Mouse (Mus musculus): ENCODE results near the gene Nfat5. TPM values are rescaled to one million over a fixed set of nuclear protein-coding genes. Genes with fewer than 3 reads are reported as not detected.

Gene Nfat5
- total and polyA plus RNA-seq, 2 experiments from 2014 or later, result 6.4 to 29.6 TPM

- TF ChIP-seq CTCF (IDR thresholded peaks at IDR 0.05; ENCODE audit: low read depth) (no peak), EP300 (IDR thresholded peaks at IDR 0.05; ENCODE audit: low read depth) (no peak)
- Histone ChIP-seq H3K9ac (replicated peaks; ENCODE audit: low read depth, low read length) (peak overlapping the region; percentile 76), H3K4me3 (ENCODE audit: low read depth, low read length) (peak overlapping the region; percentile 83), H3K27me3 (ENCODE audit: control insufficient read depth, insufficient read depth, low read length) (no peaks in the 10 kb centered on the region), H3K4me2 (ENCODE audit: low read depth, low read length) (peak overlapping the region; percentile 65), H3K9me3 (replicated peaks; ENCODE audit: control insufficient read depth, low read length) (no peaks in the 10 kb centered on the region), H3K36me3 (replicated peaks; ENCODE audit: control insufficient read depth, insufficient read depth, low read length) (peaks cover 3% of the 10 kb centered on the region; the same call in 1 of the 2 replicates), H3K4me1 (ENCODE audit: control insufficient read depth, insufficient read depth) (no peaks in the 10 kb centered on the region; the same call in 1 of the 2 replicates), H3K27ac (ENCODE audit: low read depth) (peak overlapping the region; percentile 96)
- ATAC-seq (ENCODE audit: insufficient read depth, low read depth) (0 out of 2 replicates have a peak, but pooled peaks have one; percentile 11), DNase-seq (ENCODE audit: low spot score) (no peak)
- 59% methylated on average over 18 of the region's 18 CpGs for WGBS
These were observed 947 bp upstream of the Nfat5 start for GRCm38 (mm10) chr8:107292119-107292927.

DNA sequence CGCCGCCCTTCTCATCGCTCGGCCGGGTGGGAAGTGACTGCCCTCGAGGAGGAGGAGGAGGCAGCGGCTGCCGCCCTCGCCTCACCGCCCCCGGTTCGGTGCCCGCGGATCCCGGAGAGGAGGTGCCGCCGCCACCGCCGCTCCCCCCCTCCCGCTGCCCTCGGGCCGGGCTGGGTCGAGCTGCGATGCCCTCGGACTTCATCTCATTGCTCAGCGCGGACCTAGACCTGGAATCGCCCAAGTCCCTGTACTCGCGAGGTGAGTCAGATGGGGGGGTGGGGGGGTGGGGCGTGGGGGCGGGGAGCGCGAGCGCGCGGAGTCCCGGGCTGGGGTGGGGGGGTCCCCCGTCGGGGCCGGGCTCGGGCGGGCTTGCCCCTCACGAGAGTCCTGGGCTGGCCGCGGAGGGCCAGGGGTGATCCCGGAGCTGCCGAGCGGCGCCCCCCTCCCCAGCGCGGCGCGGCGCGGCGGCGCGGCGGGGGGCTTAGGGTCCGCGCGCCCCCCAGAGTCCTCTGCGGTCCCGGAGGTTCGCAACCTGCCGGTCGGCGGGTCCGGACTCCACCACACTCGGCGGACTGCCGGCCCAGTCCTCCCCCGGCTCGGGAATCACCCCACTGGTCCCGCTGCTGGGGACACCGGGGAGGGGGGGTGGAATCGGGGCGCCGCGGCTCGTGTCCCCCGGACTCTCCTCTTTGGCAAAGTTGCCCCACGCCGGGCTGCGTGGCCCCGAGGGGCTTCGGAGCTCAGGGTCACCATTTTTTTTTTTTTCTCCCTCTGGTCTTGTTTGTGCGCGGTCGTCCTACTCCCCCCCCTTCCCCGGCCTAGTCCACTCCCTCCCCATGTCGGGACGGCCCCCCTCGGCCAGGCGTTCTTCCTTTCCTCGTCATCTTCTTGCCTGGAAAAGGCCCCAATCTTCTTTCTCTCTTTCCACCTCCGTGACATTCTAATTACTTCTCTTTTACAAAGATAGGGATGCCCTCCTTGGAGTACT is 665 bp downstream of the Nfat5 start:
- no peaks in the 10 kb centered on the region for H3K9me3 ChIP-seq (replicated peaks; ENCODE audit: control insufficient read depth, low read length)
- peak overlapping the region; percentile 83 for H3K4me3 ChIP-seq (ENCODE audit: low read depth, low read length)
- peak; percentile 32 for DNase-seq (ENCODE audit: low spot score)
- no peaks in the 10 kb centered on the region for H3K27me3 ChIP-seq (ENCODE audit: control insufficient read depth, insufficient read depth, low read length)
- TF ChIP-seq CTCF (IDR thresholded peaks at IDR 0.05; ENCODE audit: low read depth) (no peak), EP300 (IDR thresholded peaks at IDR 0.05; ENCODE audit: low read depth) (no peak)
- peak overlapping the region; percentile 96 for H3K27ac ChIP-seq (ENCODE audit: low read depth)
- 1% methylated on average over 30 of the region's 98 CpGs for WGBS
- peak; percentile 42 for ATAC-seq (ENCODE audit: insufficient read depth, low read depth)
- H3K9ac ChIP-seq (replicated peaks; ENCODE audit: low read depth, low read length), result peak overlapping the region; percentile 94
- no peaks in the 10 kb centered on the region; the same call in 1 of the 2 replicates for H3K4me1 ChIP-seq (ENCODE audit: control insufficient read depth, insufficient read depth)
- peaks cover 3% of the 10 kb centered on the region; the same call in 1 of the 2 replicates for H3K36me3 ChIP-seq (replicated peaks; ENCODE audit: control insufficient read depth, insufficient read depth, low read length)
- peak overlapping the region; percentile 65 for H3K4me2 ChIP-seq (ENCODE audit: low read depth, low read length)

DNA sequence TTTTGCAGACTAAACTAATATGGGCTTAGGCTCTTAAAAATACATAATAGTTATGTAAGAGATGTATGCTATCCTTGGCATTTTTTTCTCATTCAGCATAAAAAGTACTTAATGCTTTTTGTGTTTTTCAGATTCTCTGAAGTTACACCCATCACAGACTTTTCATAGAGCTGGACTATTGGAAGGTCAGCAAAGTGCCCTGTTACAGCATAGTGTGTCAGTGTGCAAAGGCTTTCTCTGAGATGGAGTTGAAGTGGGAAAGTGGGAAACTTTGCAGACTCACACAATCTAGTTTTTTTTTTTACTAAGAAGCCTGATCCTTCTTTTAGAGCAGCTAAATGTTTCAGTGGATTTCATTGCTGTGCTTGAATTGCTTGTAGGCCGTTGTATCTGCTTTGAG is 2.2 kb downstream of the Nfat5 start:
- Histone ChIP-seq H3K36me3 (replicated peaks; ENCODE audit: control insufficient read depth, insufficient read depth, low read length) (peaks cover 3% of the 10 kb centered on the region; the same call in 1 of the 2 replicates), H3K4me2 (ENCODE audit: low read depth, low read length) (peak overlapping the region; percentile 65; the same call in 1 of the 2 replicates), H3K4me1 (ENCODE audit: control insufficient read depth, insufficient read depth) (no peaks in the 10 kb centered on the region; the same call in 1 of the 2 replicates), H3K9me3 (replicated peaks; ENCODE audit: control insufficient read depth, low read length) (no peaks in the 10 kb centered on the region), H3K9ac (replicated peaks; ENCODE audit: low read depth, low read length) (no peak overlapping the region), H3K27ac (ENCODE audit: low read depth) (0 out of 2 replicates have a peak overlapping the region, but pooled peaks have one; percentile 96), H3K4me3 (ENCODE audit: low read depth, low read length) (peak overlapping the region; percentile 83; the same call in 1 of the 2 replicates), H3K27me3 (ENCODE audit: control insufficient read depth, insufficient read depth, low read length) (no peaks in the 10 kb centered on the region)
- no peak for DNase-seq (ENCODE audit: low spot score)
- WGBS, result 82% methylated on average over 1 of the region's 1 CpGs
- TF ChIP-seq EP300 (IDR thresholded peaks at IDR 0.05; ENCODE audit: low read depth) (no peak), CTCF (IDR thresholded peaks at IDR 0.05; ENCODE audit: low read depth) (no peak)
- ATAC-seq (ENCODE audit: insufficient read depth, low read depth), result no peak

DNA sequence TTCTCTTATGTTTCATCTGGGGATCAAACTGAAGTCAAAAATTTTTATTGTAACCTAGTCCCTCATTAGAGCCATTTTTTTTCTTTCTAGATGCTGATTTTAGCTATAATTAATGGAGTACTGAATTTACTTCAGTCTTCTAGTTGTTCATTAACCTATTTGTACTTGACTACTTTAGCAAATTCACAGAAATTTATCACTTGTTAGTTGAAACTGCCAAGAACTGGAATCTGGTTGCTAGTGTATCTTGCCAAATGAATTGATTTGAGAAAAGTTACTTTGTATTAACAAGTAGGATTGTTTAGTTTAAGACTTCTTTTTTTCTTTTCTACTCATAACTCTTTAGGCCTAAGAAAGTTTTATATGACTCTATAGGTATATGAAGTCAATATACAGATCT is 18.6 kb downstream of the Nfat5 start:
- H3K9ac ChIP-seq (replicated peaks; ENCODE audit: low read depth, low read length), result no peak overlapping the region
- TF ChIP-seq EP300 (IDR thresholded peaks at IDR 0.05; ENCODE audit: low read depth) (no peak), CTCF (IDR thresholded peaks at IDR 0.05; ENCODE audit: low read depth) (no peak)

GRCm38 (mm10) chr8:107324142-107324541 is 30.9 kb downstream of the Nfat5 start:
- H3K27me3 ChIP-seq (ENCODE audit: control insufficient read depth, insufficient read depth, low read length), result no peaks in the 10 kb centered on the region
- H3K4me2 ChIP-seq (ENCODE audit: low read depth, low read length), result no peak overlapping the region
- ATAC-seq (ENCODE audit: insufficient read depth, low read depth) (peak; percentile 79), DNase-seq (ENCODE audit: low spot score) (peak; percentile 86)
- no peak overlapping the region for H3K4me3 ChIP-seq (ENCODE audit: low read depth, low read length)
- no peak overlapping the region for H3K27ac ChIP-seq (ENCODE audit: low read depth)
- WGBS, result 0% methylated on average over 1 of the region's 1 CpGs
- no peaks in the 10 kb centered on the region for H3K36me3 ChIP-seq (replicated peaks; ENCODE audit: control insufficient read depth, insufficient read depth, low read length)
- TF ChIP-seq EP300 (IDR thresholded peaks at IDR 0.05; ENCODE audit: low read depth), result no peak
- TF ChIP-seq CTCF (IDR thresholded peaks at IDR 0.05; ENCODE audit: low read depth), result peak; percentile 98
- no peaks in the 10 kb centered on the region for H3K4me1 ChIP-seq (ENCODE audit: control insufficient read depth, insufficient read depth)
- H3K9me3 ChIP-seq (replicated peaks; ENCODE audit: control insufficient read depth, low read length), result no peaks in the 10 kb centered on the region
- no peak overlapping the region for H3K9ac ChIP-seq (replicated peaks; ENCODE audit: low read depth, low read length)

More for the DNA sequence above, 18.6 kb downstream of the Nfat5 start:
- H3K4me2 ChIP-seq (ENCODE audit: low read depth, low read length), result no peak overlapping the region
- H3K9me3 ChIP-seq (replicated peaks; ENCODE audit: control insufficient read depth, low read length), result no peaks in the 10 kb centered on the region
- DNase-seq (ENCODE audit: low spot score), result no peak
- H3K27ac ChIP-seq (ENCODE audit: low read depth), result no peak overlapping the region
- H3K4me1 ChIP-seq (ENCODE audit: control insufficient read depth, insufficient read depth), result 0 out of 2 replicates have a peak, but pooled peaks cover 5% of the 10 kb centered on the region
- no peaks in the 10 kb centered on the region for H3K27me3 ChIP-seq (ENCODE audit: control insufficient read depth, insufficient read depth, low read length)
- H3K4me3 ChIP-seq (ENCODE audit: low read depth, low read length), result no peak overlapping the region
- ATAC-seq (ENCODE audit: insufficient read depth, low read depth), result no peak
- no peaks in the 10 kb centered on the region for H3K36me3 ChIP-seq (replicated peaks; ENCODE audit: control insufficient read depth, insufficient read depth, low read length)

All from heart, postnatal 0 days (tissue).